Mouse (Mus musculus) left cerebral cortex, adult 2 months (tissue): ENCODE measurements at regions not wholly inside any gene's neighbourhood (a gene's known extent, or its start where the extent isn't known, plus 50 kb on each side); places are given as distances from the start of the nearest gene placed in this dataset.

ENCODE experiments used
- DNase-seq, 2 experiments: peaks; one replicate each; pipeline ENCODE4 v3.0.0; 2021 to 2022; ENCODE audit warnings: low spot score in 2 of 2, mixed read lengths in 1 of 2; ENCODE audit errors: extremely low spot score in 1 of 2
- H3K27ac ChIP-seq: fragments of 200-600 bp; 2 replicates; pipeline ENCODE4 v1.8.1; 2022
- H3K4me3 ChIP-seq: fragments of 200-600 bp; 2 replicates; pipeline ENCODE4 v1.8.1; 2022
- CTCF ChIP-seq: fragments of 200-600 bp; IDR thresholded peaks from 2 replicates; pipeline ENCODE4 v1.8.1; 2022; ENCODE audit warnings: antibody characterized with exemption, mild to moderate bottlenecking, moderate library complexity
- intact Hi-C: fragments of 180-260 bp; cut with DNase I; formaldehyde crosslinking; loops from one replicate; pipeline ENCODE4 v1.15.1; 2025

GRCm38 (mm10) chr1:57032407-57032806 lies 54.0 kb upstream of the Satb2 start:
- DNase-seq: no peak
- Histone ChIP-seq H3K27ac (no peak overlapping the region), H3K4me3 (no peak overlapping the region)
- intact Hi-C loops: no loop called here
- no peak for TF ChIP-seq CTCF

DNA sequence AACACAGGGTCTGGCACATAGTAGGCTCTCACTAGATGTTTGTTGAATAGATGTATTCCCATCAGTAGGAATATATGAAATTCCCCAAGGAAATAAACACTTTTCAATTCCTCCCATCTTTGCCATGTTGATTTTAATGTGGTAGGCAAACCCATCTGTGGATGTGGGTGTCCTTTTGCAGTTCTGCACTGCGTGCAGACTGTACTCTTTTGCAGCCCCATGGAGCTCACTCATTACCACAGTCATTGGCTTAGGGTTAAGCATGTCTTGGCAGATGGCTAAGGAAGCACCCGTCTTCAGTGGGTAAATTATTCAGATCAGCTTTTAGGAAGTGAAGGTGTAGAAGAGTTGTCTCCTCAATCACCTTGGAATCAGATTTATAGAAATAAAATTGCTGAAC lies 54.8 kb upstream of the Satb2 start:
- intact Hi-C loops: no loop called here
- TF ChIP-seq CTCF: no peak
- H3K27ac ChIP-seq: no peak overlapping the region
- H3K4me3 ChIP-seq: no peak overlapping the region
- no peak for DNase-seq

DNA sequence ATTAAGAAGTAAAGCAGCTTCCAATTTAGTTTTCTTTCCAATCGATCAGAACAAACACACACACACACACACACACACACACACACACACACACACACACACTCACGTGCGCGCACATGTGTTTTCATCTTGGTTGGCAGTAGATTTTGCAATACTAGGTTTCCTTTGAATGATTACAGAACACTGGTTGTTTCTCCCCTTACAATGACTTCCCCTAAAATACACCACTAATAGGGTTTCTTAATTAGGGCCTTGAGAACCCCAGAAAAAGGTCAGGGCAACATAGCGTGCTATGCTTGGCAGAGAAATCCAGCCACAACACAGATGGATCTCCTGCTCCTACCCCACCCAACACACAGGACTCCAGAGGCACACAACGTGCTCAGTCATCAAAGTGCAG lies 56.0 kb upstream of the Satb2 start:
- intact Hi-C loops: no loop called here
- H3K4me3 ChIP-seq: no peak overlapping the region
- DNase-seq: no peak
- no peak for TF ChIP-seq CTCF
- no peak overlapping the region for H3K27ac ChIP-seq

DNA sequence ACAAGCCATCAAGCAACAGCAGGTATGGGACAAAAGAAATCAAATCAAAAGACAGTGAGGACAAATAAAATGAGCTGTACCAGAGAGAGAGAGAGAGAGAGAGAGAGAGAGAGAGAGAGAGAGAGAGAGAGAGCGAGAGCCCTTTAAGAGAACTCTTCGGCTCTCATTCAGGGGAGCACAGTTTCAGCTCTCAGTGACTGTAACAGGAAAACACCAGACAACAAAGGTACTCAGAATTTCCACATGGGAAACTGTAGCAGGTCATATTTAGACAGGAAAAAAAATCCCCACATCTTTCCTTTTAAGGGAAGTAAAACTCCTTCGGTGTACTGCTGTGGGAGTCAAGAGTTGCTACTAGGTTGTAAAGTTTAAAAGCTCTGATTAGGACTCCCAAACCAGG lies 57.9 kb upstream of the Satb2 start:
- Histone ChIP-seq H3K27ac (no peak overlapping the region), H3K4me3 (no peak overlapping the region)
- no peak for TF ChIP-seq CTCF
- intact Hi-C loops: no loop called here
- DNase-seq: no peak

GRCm38 (mm10) chr1:57040201-57040600 lies 61.8 kb upstream of the Satb2 start:
- Histone ChIP-seq H3K27ac (no peak overlapping the region), H3K4me3 (no peak overlapping the region)
- DNase-seq: no peak
- intact Hi-C loops: no loop called here
- TF ChIP-seq CTCF: no peak

- no peak for DNase-seq
- TF ChIP-seq CTCF: no peak
- Histone ChIP-seq H3K27ac (no peak overlapping the region), H3K4me3 (no peak overlapping the region)
- intact Hi-C loops: no loop called here
These were observed 63.1 kb upstream of the Satb2 start for GRCm38 (mm10) chr1:57041578-57041977.

DNA sequence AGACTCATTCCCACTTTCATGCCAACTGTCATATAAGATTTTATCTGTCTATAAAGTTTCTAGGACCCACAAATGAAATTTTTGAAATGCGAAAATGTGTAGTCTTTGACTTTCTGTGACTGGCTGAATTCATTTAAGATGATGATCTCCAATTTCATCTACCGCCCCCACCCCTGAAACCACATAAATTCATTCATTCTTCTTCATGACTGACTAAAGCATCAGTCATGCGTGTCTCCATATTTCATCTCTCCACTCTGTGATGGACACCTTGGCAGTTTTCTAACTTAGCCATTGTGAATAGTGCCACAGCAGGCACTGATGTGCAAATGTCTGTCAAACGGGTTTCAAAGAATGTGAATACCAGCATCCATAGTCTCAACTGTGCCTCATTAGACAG lies 75.4 kb upstream of the Satb2 start:
- TF ChIP-seq CTCF: no peak
- intact Hi-C loops: no loop called here
- no peak overlapping the region for H3K4me3 ChIP-seq
- DNase-seq: no peak
- no peak overlapping the region for H3K27ac ChIP-seq

- intact Hi-C loops: no loop called here
- no peak for DNase-seq
- no peak overlapping the region for H3K4me3 ChIP-seq
- TF ChIP-seq CTCF: no peak
- H3K27ac ChIP-seq: no peak overlapping the region
These were observed 77.5 kb upstream of the Satb2 start for GRCm38 (mm10) chr1:57055976-57056375.

DNA sequence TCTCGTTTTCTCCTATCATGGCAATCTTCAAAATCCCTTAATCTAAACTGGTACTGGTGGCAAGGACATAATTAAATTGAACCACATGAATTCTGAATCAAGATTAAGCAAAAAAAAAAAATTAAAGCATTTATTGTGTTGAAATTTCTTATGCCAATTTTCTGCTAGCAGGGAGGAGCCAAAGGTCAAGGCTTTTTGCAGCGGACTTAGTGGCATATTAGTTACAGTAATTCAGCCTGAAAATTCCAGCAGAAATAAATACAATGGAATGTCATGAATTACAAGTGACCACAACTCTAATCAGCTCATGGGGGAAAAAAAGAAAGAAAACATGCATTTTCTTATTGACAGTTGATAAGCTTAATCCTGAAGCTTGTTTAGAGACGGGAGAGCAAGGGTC lies 80.8 kb upstream of the Satb2 start:
- no peak for DNase-seq
- TF ChIP-seq CTCF: no peak
- intact Hi-C loops: no loop called here
- Histone ChIP-seq H3K27ac (no peak overlapping the region), H3K4me3 (no peak overlapping the region)

DNA sequence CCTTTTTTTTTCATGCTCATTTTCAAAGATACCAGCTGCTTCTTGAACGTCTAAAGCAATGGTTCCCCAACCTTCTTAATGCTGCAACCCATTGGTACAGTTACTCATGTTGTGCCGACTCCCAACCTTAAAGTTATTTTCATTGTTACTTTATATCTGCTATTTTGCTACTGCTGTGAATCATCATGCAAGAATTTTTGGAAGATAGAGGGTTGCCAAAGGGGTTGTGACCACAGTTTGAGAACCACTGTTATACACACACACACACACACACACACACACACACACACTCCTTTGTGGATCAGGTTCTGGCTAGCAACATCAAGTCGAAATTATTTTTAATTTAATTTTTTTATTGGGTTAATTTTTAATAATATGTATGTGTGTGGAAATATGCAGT lies 96.8 kb upstream of the Satb2 start:
- TF ChIP-seq CTCF: no peak
- intact Hi-C loops: no loop called here
- Histone ChIP-seq H3K4me3 (no peak overlapping the region), H3K27ac (no peak overlapping the region)
- DNase-seq: no peak

DNA sequence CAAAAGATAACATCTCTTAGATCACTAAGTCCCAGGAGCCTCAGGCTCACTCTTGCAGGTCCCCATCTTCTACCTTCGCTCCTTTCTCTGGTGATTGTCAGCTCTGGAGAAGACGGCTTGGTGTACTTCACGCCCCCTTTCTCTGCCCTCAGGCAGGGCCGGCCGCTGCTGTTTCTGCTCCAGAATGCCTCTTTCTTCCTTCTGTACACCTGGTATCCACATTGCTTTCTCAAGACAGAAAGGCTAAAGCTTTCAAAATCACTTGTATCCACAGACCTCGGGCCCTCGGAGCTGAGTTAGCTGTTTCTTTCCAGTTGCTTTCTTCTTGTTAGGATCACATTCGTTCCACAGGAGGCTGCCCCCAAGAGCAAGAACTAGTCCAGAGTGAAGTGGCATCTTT lies 98.2 kb upstream of the Satb2 start:
- intact Hi-C loops: no loop called here
- no peak for DNase-seq
- TF ChIP-seq CTCF: no peak
- Histone ChIP-seq H3K27ac (no peak overlapping the region), H3K4me3 (no peak overlapping the region)

DNA sequence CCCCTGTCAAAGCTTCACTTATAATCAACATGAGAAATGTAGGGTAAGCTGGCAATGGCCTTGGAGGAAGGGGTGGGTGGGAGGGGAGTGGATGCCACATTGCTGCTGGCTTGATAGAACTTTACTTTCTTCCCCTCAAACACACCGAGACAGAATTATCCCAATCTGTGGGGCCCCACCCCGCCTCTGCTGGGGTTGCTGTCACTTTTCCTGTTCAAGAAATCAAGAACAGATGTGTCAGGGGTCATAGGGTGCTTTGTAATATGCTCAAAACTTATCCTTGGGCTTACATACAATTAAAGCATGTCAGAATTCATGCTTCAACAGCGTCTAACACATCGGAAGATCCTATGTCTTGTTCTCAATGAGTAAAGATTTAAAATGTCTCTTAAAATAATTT lies 101.9 kb upstream of the Satb2 start:
- DNase-seq: no peak
- no peak for TF ChIP-seq CTCF
- no peak overlapping the region for H3K4me3 ChIP-seq
- no peak overlapping the region for H3K27ac ChIP-seq
- intact Hi-C loops: no loop called here

GRCm38 (mm10) chr1:57083134-57083533 lies 104.7 kb upstream of the Satb2 start:
- peak in 1 of 2 experiments; percentile 14 for DNase-seq
- no peak for TF ChIP-seq CTCF
- intact Hi-C loops: no loop called here
- Histone ChIP-seq H3K4me3 (no peak overlapping the region), H3K27ac (no peak overlapping the region)

GRCm38 (mm10) chr1:57083540-57084083 lies 105.2 kb upstream of the Satb2 start:
- intact Hi-C loops: no loop called here
- no peak overlapping the region for H3K27ac ChIP-seq
- TF ChIP-seq CTCF: no peak
- no peak for DNase-seq
- H3K4me3 ChIP-seq: no peak overlapping the region
